Mouse (Mus musculus): ENCODE results near the gene Il9r. TPM values are rescaled to one million over a fixed set of nuclear protein-coding genes. Genes with fewer than 3 reads are reported as not detected.

The Il9r gene
- total RNA-seq, 1 experiment, result 0.13 TPM

DNA sequence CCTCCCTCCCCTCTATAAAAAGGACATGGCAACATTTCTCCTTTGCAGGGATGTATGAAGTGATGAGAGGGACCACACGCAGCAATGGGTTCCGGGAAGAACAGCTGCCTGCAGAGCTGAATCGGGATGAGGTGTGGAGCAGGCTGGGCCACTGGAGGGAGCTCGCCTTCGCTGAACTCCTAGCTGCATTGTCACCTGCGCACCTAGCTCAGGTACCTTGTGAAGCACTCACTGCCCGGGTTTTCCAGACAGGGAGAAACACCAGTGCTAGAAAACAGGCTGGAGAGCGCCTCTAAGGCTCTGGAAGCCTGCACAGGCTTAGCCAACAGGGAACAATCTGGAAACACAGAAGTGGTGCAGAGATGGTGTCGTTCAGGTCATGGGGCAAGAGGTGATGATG lies 38.6 kb downstream of the Il9r start:
- in situ Hi-C loops (cut with MboI; ENCODE audit: low sequenced_read_pairs in 2 of 2, unreplicated experiment in 2 of 2), result no loop called here
- peak overlapping the region; percentile 45 to 67; a peak in 3 of 4 replicates for H3K4me3 ChIP-seq (ENCODE audit: insufficient read depth in 1 of 2, low read depth in 1 of 2, low read length in 2 of 2, poor library complexity in 1 of 2, severe bottlenecking in 1 of 2)
- TF ChIP-seq ZNF384 (IDR thresholded peaks at IDR 0.05; ENCODE audit: low read depth, low read length), result no peak
- TF ChIP-seq ZC3H11A (IDR thresholded peaks at IDR 0.05; ENCODE audit: borderline replicate concordance, low read depth, low read length), result no peak
- TF ChIP-seq CHD2 (IDR thresholded peaks at IDR 0.05; ENCODE audit: low read depth, low read length), result no peak
- no peak for TF ChIP-seq MAFK (IDR thresholded peaks at IDR 0.05; ENCODE audit: insufficient read depth, low read depth, low read length)
- TF ChIP-seq HCFC1 (IDR thresholded peaks at IDR 0.05; ENCODE audit: borderline replicate concordance, insufficient read depth, low read length), result no peak
- no peaks in the 10 kb centered on the region for H3K9me3 ChIP-seq (ENCODE audit: control insufficient read depth, insufficient read depth, low read depth, low read length)
- H3K4me1 ChIP-seq (ENCODE audit: control insufficient read depth in 2 of 2, insufficient read depth in 2 of 2, low read length in 2 of 2, poor library complexity in 1 of 2), result peaks cover 2 to 8% of the 10 kb centered on the region in 2 experiments; a peak in 2 of 4 replicates
- no peak overlapping the region for H3K9ac ChIP-seq (ENCODE audit: insufficient read depth, low read depth, low read length, poor library complexity, severe bottlenecking)
- DNase-seq (ENCODE audit: low read depth, low spot score), result no peak
- H3K27ac ChIP-seq (ENCODE audit: insufficient read depth, low read depth, low read length, poor library complexity, severe bottlenecking), result no peak overlapping the region
- no peaks in the 10 kb centered on the region for H3K36me3 ChIP-seq (ENCODE audit: control insufficient read depth, insufficient read depth, low read length, poor library complexity, severe bottlenecking)

DNA sequence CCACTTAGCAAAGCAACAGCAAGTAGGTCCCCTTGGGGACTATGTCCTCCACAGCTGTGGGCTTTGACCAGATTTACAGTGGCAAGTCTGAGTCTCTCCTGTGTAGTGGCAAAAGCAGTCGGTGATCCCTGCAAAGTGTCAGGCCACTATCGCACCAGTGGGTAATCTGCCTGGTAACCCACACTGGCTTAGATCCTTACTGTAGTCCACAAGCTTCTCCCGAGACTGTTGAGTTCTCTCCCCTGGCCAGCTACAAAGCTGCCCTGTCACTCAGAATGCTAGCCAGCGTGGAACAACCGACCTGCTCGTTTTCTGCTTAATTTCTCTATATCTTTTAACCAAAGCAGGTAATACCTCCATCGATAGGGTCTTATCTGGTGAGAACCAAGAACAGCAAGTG lies 39.7 kb downstream of the Il9r start:
- in situ Hi-C loops (cut with MboI; ENCODE audit: low sequenced_read_pairs in 2 of 2, unreplicated experiment in 2 of 2), result no loop called here
- TF ChIP-seq ZC3H11A (IDR thresholded peaks at IDR 0.05; ENCODE audit: borderline replicate concordance, low read depth, low read length) (no peak), CHD2 (IDR thresholded peaks at IDR 0.05; ENCODE audit: low read depth, low read length) (no peak), HCFC1 (IDR thresholded peaks at IDR 0.05; ENCODE audit: borderline replicate concordance, insufficient read depth, low read length) (no peak), MAFK (IDR thresholded peaks at IDR 0.05; ENCODE audit: insufficient read depth, low read depth, low read length) (no peak), ZNF384 (IDR thresholded peaks at IDR 0.05; ENCODE audit: low read depth, low read length) (no peak)
- Histone ChIP-seq H3K36me3 (ENCODE audit: control insufficient read depth, insufficient read depth, low read length, poor library complexity, severe bottlenecking) (no peaks in the 10 kb centered on the region), H3K4me3 (ENCODE audit: insufficient read depth in 1 of 2, low read depth in 1 of 2, low read length in 2 of 2, poor library complexity in 1 of 2, severe bottlenecking in 1 of 2) (no peak overlapping the region), H3K9me3 (ENCODE audit: control insufficient read depth, insufficient read depth, low read depth, low read length) (no peaks in the 10 kb centered on the region), H3K27ac (ENCODE audit: insufficient read depth, low read depth, low read length, poor library complexity, severe bottlenecking) (no peak overlapping the region), H3K9ac (ENCODE audit: insufficient read depth, low read depth, low read length, poor library complexity, severe bottlenecking) (no peak overlapping the region), H3K4me1 (ENCODE audit: control insufficient read depth in 2 of 2, insufficient read depth in 2 of 2, low read length in 2 of 2, poor library complexity in 1 of 2) (peaks cover 2 to 8% of the 10 kb centered on the region in 2 experiments; a peak in 2 of 4 replicates)
- no peak for DNase-seq (ENCODE audit: low read depth, low spot score)

DNA sequence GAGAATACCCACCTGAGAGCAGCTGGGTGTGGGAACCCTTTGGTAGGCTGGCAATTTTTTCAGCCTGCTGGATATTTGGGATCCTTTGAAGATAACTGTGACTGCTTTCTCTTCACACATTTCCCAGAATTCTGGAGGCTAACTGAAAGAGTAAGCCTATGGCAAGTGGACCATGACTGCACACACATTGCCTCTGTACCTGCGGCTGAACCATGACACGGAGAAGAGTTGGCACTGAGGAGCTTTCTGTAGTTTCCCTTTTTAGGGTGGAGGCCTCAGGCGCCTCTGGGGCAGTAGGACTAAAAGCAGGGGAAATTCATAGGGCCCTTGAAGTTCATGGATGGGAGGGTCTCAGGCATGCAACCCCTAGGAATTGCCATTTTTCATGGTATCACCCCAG lies 40.9 kb downstream of the Il9r start:
- H3K9ac ChIP-seq (ENCODE audit: insufficient read depth, low read depth, low read length, poor library complexity, severe bottlenecking), result no peak overlapping the region
- H3K9me3 ChIP-seq (ENCODE audit: control insufficient read depth, insufficient read depth, low read depth, low read length), result no peaks in the 10 kb centered on the region
- no peak for DNase-seq (ENCODE audit: low read depth, low spot score)
- TF ChIP-seq ZC3H11A (IDR thresholded peaks at IDR 0.05; ENCODE audit: borderline replicate concordance, low read depth, low read length) (no peak), CHD2 (IDR thresholded peaks at IDR 0.05; ENCODE audit: low read depth, low read length) (no peak), MAFK (IDR thresholded peaks at IDR 0.05; ENCODE audit: insufficient read depth, low read depth, low read length) (no peak), HCFC1 (IDR thresholded peaks at IDR 0.05; ENCODE audit: borderline replicate concordance, insufficient read depth, low read length) (no peak), ZNF384 (IDR thresholded peaks at IDR 0.05; ENCODE audit: low read depth, low read length) (no peak)
- H3K4me1 ChIP-seq (ENCODE audit: control insufficient read depth in 2 of 2, insufficient read depth in 2 of 2, low read length in 2 of 2, poor library complexity in 1 of 2), result peaks cover 2 to 8% of the 10 kb centered on the region in 2 experiments; a peak in 2 of 4 replicates
- no peaks in the 10 kb centered on the region for H3K36me3 ChIP-seq (ENCODE audit: control insufficient read depth, insufficient read depth, low read length, poor library complexity, severe bottlenecking)
- no peak overlapping the region for H3K4me3 ChIP-seq (ENCODE audit: insufficient read depth in 1 of 2, low read depth in 1 of 2, low read length in 2 of 2, poor library complexity in 1 of 2, severe bottlenecking in 1 of 2)
- no peak overlapping the region for H3K27ac ChIP-seq (ENCODE audit: insufficient read depth, low read depth, low read length, poor library complexity, severe bottlenecking)
- in situ Hi-C loops (cut with MboI; ENCODE audit: low sequenced_read_pairs in 2 of 2, unreplicated experiment in 2 of 2), result no loop called here

DNA sequence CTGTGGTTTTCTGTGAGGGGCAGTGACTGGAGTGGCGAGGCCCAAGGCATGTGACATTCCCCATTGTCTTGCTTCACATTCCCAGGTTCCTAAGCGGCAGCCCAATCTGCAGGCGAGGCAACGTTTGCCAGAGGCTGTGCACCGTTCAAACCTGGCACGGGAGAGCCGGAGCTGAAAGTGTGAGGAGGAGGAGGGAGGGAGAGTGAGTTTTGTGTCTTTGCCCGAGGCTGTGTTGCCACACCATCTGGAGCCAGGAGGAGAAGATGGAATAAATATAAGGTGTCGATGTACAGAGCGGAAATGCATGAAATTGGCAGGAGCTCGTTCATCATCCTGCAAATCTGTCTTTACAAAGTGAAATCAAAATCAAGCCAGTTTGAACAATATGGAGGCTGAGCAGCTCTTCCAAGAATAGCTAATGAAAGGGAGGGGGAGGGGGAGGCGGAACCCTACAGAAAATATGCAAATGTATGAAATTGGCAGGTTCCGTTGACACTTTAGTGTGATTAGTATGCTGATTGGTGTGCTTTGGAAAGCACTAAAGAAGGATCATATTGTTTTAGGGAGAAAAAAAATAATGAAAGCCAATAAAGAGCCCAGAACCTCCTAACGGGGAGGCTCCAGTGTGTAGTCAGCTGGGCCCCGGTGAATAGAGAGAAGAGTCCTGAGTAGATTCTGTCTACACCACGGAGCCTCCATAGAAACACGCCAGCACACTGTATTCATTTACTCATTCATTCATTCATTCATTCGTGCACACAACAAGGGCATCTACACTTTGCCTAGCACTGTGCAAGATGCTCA lies 42.1 kb downstream of the Il9r start:
- in situ Hi-C loops (cut with MboI; ENCODE audit: low sequenced_read_pairs in 2 of 2, unreplicated experiment in 2 of 2), result no loop called here
- Histone ChIP-seq H3K9ac (ENCODE audit: insufficient read depth, low read depth, low read length, poor library complexity, severe bottlenecking) (no peak overlapping the region), H3K9me3 (ENCODE audit: control insufficient read depth, insufficient read depth, low read depth, low read length) (no peaks in the 10 kb centered on the region), H3K27ac (ENCODE audit: insufficient read depth, low read depth, low read length, poor library complexity, severe bottlenecking) (no peak overlapping the region), H3K4me1 (ENCODE audit: control insufficient read depth in 2 of 2, insufficient read depth in 2 of 2, low read length in 2 of 2, poor library complexity in 1 of 2) (peaks cover 2 to 8% of the 10 kb centered on the region in 2 experiments; a peak in 2 of 4 replicates), H3K4me3 (ENCODE audit: insufficient read depth in 1 of 2, low read depth in 1 of 2, low read length in 2 of 2, poor library complexity in 1 of 2, severe bottlenecking in 1 of 2) (no peak overlapping the region), H3K36me3 (ENCODE audit: control insufficient read depth, insufficient read depth, low read length, poor library complexity, severe bottlenecking) (no peaks in the 10 kb centered on the region)
- TF ChIP-seq HCFC1 (IDR thresholded peaks at IDR 0.05; ENCODE audit: borderline replicate concordance, insufficient read depth, low read length) (no peak), ZNF384 (IDR thresholded peaks at IDR 0.05; ENCODE audit: low read depth, low read length) (no peak), CHD2 (IDR thresholded peaks at IDR 0.05; ENCODE audit: low read depth, low read length) (no peak), ZC3H11A (IDR thresholded peaks at IDR 0.05; ENCODE audit: borderline replicate concordance, low read depth, low read length) (no peak), MAFK (IDR thresholded peaks at IDR 0.05; ENCODE audit: insufficient read depth, low read depth, low read length) (no peak)
- DNase-seq (ENCODE audit: low read depth, low spot score), result no peak
